Mouse (Mus musculus) liver, adult 2 months (tissue): ENCODE measurements around the gene Vpreb3. TPM values are rescaled to one million over a fixed set of nuclear protein-coding genes. Genes with fewer than 3 reads are reported as not detected.
A peak's percentile ranks its signal among the peaks of the same experiment; 100 is the strongest.

Experiments used
- DNase-seq: peaks from one replicate; pipeline ENCODE4 v3.0.0-alpha.2; 2011; ENCODE audit warnings: low read depth, low spot score; ENCODE audit errors: extremely low read depth
- H3K27ac ChIP-seq: fragments of 200-500 bp; replicated peaks from 2 replicates; pipeline ENCODE4 v1.5.1; 2012; ENCODE audit warnings: low read depth, mild to moderate bottlenecking, control low read depth, inconsistent platforms, low read length; ENCODE audit not compliant: insufficient read depth
- H3K27me3 ChIP-seq: fragments of 200-500 bp; 2 replicates; pipeline ENCODE4 v1.6.1; 2012; ENCODE audit warnings: mild to moderate bottlenecking, moderate library complexity, low read length, inconsistent platforms; ENCODE audit not compliant: control insufficient read depth, insufficient read depth
- H3K36me3 ChIP-seq: fragments of 200-500 bp; 2 replicates; pipeline ENCODE4 v1.6.1; 2012; ENCODE audit warnings: low read length, inconsistent platforms; ENCODE audit not compliant: control insufficient read depth, insufficient read depth
- H3K4me1 ChIP-seq: fragments of 200-500 bp; 2 replicates; pipeline ENCODE4 v1.6.1; 2011; ENCODE audit warnings: low read length; ENCODE audit not compliant: control insufficient read depth, insufficient read depth
- H3K4me3 ChIP-seq: fragments of 200-500 bp; 2 replicates; pipeline ENCODE4 v1.5.1; 2011; ENCODE audit warnings: low read depth, mild to moderate bottlenecking, control low read depth, low read length, moderate library complexity; ENCODE audit not compliant: insufficient read depth
- H3K79me2 ChIP-seq: fragments of 200-500 bp; 2 replicates; pipeline ENCODE4 v1.6.1; 2012; ENCODE audit warnings: inconsistent platforms, mild to moderate bottlenecking, low read length, moderate library complexity; ENCODE audit not compliant: control insufficient read depth, insufficient read depth
- H3K9ac ChIP-seq: fragments of 200-500 bp; 2 replicates; pipeline ENCODE4 v1.6.1; 2012; ENCODE audit warnings: low read depth, mild to moderate bottlenecking, control low read depth, inconsistent platforms, low read length
- CTCF ChIP-seq: fragments of 200-500 bp; IDR thresholded peaks from 2 replicates; pipeline ENCODE4 v1.5.1; 2011; ENCODE audit warnings: low read depth, low read length, control low read depth
- POLR2A ChIP-seq: fragments of 200-500 bp; IDR thresholded peaks from 2 replicates; pipeline ENCODE4 v1.6.1; 2011; ENCODE audit warnings: low read length, control low read depth; ENCODE audit not compliant: insufficient read depth; ENCODE audit errors: extremely low read depth
- WGBS: fragments of 180-500 bp; shearing (Covaris S2); methylation state at CpG from one replicate; pipeline ENCODE4 v1.1.7; 2018; 5-methylcytosine and 5-hydroxymethylcytosine counted together
- polyA plus RNA-seq: library from polyadenylated mRNA; depleted of rRNA; stranded (reverse); fragments of >200 nt; gene quantifications from 2 replicates; pipeline ENCODE4 v1.2.3, GENCODE M21; 2012
- total RNA-seq: library from RNA; depleted of rRNA; stranded (reverse); fragments of >200 nt; gene quantifications from 2 replicates; pipeline ENCODE4 v1.2.3, GENCODE M21; 2014

The Vpreb3 gene
- total and polyA plus RNA-seq, 2 experiments, result 0.55 to 2.0 TPM

- Histone ChIP-seq H3K4me3 (no peak overlapping the region), H3K4me1 (peaks cover 16% of the 10 kb centered on the region), H3K79me2 (peaks cover 7% of the 10 kb centered on the region; the same call in 1 of the 2 replicates), H3K9ac (no peak overlapping the region), H3K27ac (no peak overlapping the region), H3K36me3 (peaks cover 2% of the 10 kb centered on the region), H3K27me3 (no peaks in the 10 kb centered on the region)
- 55% methylated on average over 9 of the region's 9 CpGs for whole genome bisulfite sequencing
- no peak for TF ChIP-seq CTCF
- 0 out of 2 replicates have a peak, but pooled peaks have one; percentile 11 for TF ChIP-seq POLR2A
- no peak for DNase-seq
Observed at GRCm38 (mm10) chr10:75939481-75940234, 3.2 kb upstream of the Vpreb3 start.

- peaks cover 7% of the 10 kb centered on the region; the same call in 1 of the 2 replicates for H3K79me2 ChIP-seq
- no peaks in the 10 kb centered on the region for H3K27me3 ChIP-seq
- WGBS, result 81% methylated on average over 5 of the region's 5 CpGs
- H3K4me3 ChIP-seq, result no peak within 1 kb of the TSS
- no peak within 1 kb of the TSS for H3K9ac ChIP-seq
- TF ChIP-seq CTCF, result no peak
- TF ChIP-seq POLR2A, result no peak
- peaks cover 15% of the 10 kb centered on the region for H3K4me1 ChIP-seq
- H3K27ac ChIP-seq, result no peak within 1 kb of the TSS
- no peak for DNase-seq
- peaks cover 2% of the 10 kb centered on the region for H3K36me3 ChIP-seq
Observed at GRCm38 (mm10) chr10:75940520-75940919, 2.3 kb upstream of the Vpreb3 start, which contains the start of gene Gm867. Gm867 (minus strand) TSS chr10:75940672.

GRCm38 (mm10) chr10:75941042-75941824, 1.6 kb upstream of the Vpreb3 start:
- no peak overlapping the region for H3K4me3 ChIP-seq
- peaks cover 2% of the 10 kb centered on the region for H3K36me3 ChIP-seq
- 83% methylated on average over 9 of the region's 9 CpGs for WGBS
- TF ChIP-seq CTCF (no peak), POLR2A (no peak)
- no peak overlapping the region for H3K27ac ChIP-seq
- peaks cover 15% of the 10 kb centered on the region for H3K4me1 ChIP-seq
- DNase-seq, result no peak
- peaks cover 5% of the 10 kb centered on the region; the same call in 1 of the 2 replicates for H3K79me2 ChIP-seq
- H3K27me3 ChIP-seq, result no peaks in the 10 kb centered on the region
- H3K9ac ChIP-seq, result no peak overlapping the region

- WGBS, result 19% methylated on average over 11 of the region's 11 CpGs
Observed at GRCm38 (mm10) chr10:75944066-75944772, 1.4 kb downstream of the Vpreb3 start.

GRCm38 (mm10) chr10:75945213-75945612, 2.4 kb downstream of the Vpreb3 start:
- peaks cover 11% of the 10 kb centered on the region for H3K4me1 ChIP-seq
- WGBS, result 96% methylated on average over 7 of the region's 7 CpGs
- no peak overlapping the region for H3K9ac ChIP-seq

More at GRCm38 (mm10) chr10:75944066-75944772, 1.4 kb downstream of the Vpreb3 start:
- peak; percentile 87 for DNase-seq
- H3K79me2 ChIP-seq, result no peaks in the 10 kb centered on the region
- no peak for TF ChIP-seq POLR2A
- TF ChIP-seq CTCF, result no peak
- H3K36me3 ChIP-seq, result no peaks in the 10 kb centered on the region
- H3K27me3 ChIP-seq, result no peaks in the 10 kb centered on the region
- no peak overlapping the region for H3K9ac ChIP-seq
- H3K27ac ChIP-seq, result no peak overlapping the region
- H3K4me3 ChIP-seq, result no peak overlapping the region
- H3K4me1 ChIP-seq, result peaks cover 11% of the 10 kb centered on the region

More at GRCm38 (mm10) chr10:75945213-75945612, 2.4 kb downstream of the Vpreb3 start:
- Histone ChIP-seq H3K36me3 (no peaks in the 10 kb centered on the region), H3K79me2 (no peaks in the 10 kb centered on the region), H3K27ac (no peak overlapping the region), H3K4me3 (no peak overlapping the region), H3K27me3 (no peaks in the 10 kb centered on the region)
- TF ChIP-seq POLR2A (no peak), CTCF (no peak)
- DNase-seq, result no peak
